11 mouse cellular contexts compared by ENCODE assay signal in genomic region chr7:137172278-137172677, GRCm38 (mm10).
A peak's percentile ranks its signal among the peaks of the same experiment; 100 is the strongest.
DNase-seq lines count a peak whose midpoint lies in the region.
"Had no signal": no experiment of that assay in that cellular context is flagged by ENCODE, and none has a peak within 500 bp of the region (broad histone marks: within the 10 kb centered on the region; RNA-seq: fewer than 3 reads in every experiment).

No protein-coding gene starts in this region.

- peak; percentile 27 for DNase-seq in left cerebral cortex, postnatal 4 days
- DNase-seq in left cerebral cortex, postnatal 25 days (ENCODE audit: low spot score in 2 of 2) = no peak
- peak; percentile 45 for DNase-seq in retina, embryonic 14.5 days (ENCODE audit: low spot score)
- DNase-seq in retina, postnatal 1 day = no peak
- DNase-seq in mesoderm, embryonic 11.5 days (ENCODE audit: low read depth, low spot score) = peak; percentile 56
- no peak for DNase-seq in cerebellum, postnatal 25 days
- no peak for DNase-seq in urinary bladder, postnatal 25 days (ENCODE audit: low spot score)
- DNase-seq: adrenal gland, postnatal 10 days; cerebellum, adult 9-11 months; gastrocnemius, postnatal 36 days; heart, postnatal 36 days had no signal

- intact Hi-C loops in left cerebral cortex, postnatal 4 days (cut with DNase I) = no loop called here
- intact Hi-C loops in left cerebral cortex, postnatal 25 days (cut with DNase I) = no loop called here

Comparison
In these comparisons a context has a peak if more than half of its experiments do, and no peak if none do; other contexts are left out.
1. DNase-seq: peak in left cerebral cortex, postnatal 4 days (single experiment), retina, embryonic 14.5 days (single experiment) and mesoderm, embryonic 11.5 days (single experiment); none in left cerebral cortex, postnatal 25 days (0 of 2), retina, postnatal 1 day (single experiment), cerebellum, postnatal 25 days (0 of 2) and urinary bladder, postnatal 25 days (single experiment).